Mouse (Mus musculus) granulocyte monocyte progenitor cell, adult 5-6 weeks (primary cell): Measurements from ENCODE around the gene Arpc4. TPM values are rescaled to one million over a fixed set of nuclear protein-coding genes. Genes with fewer than 3 reads are reported as not detected.

Experiments
- ATAC-seq: replicated peaks from 2 replicates; pipeline ENCODE4 v1.8.0; 2016; ENCODE audit warnings: mild to moderate bottlenecking, moderate TSS enrichment, inconsistent platforms; ENCODE audit not compliant: poor library complexity, severe bottlenecking
- total RNA-seq, 2 experiments: library from RNA; stranded (forward) in 1 of 2; stranded (reverse) in 1 of 2; fragments of 200-712, 200-1000 nt in 1 of 2; fragments of >200 nt in 1 of 2; fragmentation: Nextera tagmentation in 1 of 2; gene quantifications; 2 replicates each; pipeline ENCODE4 v1.2.3; 2014 to 2017

The Arpc4 gene
- total RNA-seq, 2 experiments from 2014 or later = 211 to 223 TPM

DNA sequence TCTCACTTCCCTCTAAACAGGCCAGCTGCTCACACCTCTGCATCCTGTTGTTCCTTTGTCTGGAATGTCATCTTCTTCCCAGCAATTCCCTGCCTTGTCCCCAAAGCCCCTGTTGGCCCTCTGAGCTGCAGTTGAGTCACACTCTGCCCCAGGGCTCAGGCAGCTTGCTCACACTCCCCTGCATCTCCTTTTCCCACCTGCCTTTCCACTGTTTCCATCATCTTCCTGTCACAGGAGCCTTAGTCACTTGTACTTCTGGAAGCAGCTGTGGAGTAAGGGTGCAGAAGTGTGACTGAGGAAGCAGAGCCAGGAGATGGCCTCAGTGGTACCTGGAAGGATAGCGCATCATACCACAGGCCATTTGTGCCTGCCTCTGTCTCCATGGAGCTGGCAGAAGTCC lies 15.7 kb upstream of the Arpc4 start:
- no peak for ATAC-seq

DNA sequence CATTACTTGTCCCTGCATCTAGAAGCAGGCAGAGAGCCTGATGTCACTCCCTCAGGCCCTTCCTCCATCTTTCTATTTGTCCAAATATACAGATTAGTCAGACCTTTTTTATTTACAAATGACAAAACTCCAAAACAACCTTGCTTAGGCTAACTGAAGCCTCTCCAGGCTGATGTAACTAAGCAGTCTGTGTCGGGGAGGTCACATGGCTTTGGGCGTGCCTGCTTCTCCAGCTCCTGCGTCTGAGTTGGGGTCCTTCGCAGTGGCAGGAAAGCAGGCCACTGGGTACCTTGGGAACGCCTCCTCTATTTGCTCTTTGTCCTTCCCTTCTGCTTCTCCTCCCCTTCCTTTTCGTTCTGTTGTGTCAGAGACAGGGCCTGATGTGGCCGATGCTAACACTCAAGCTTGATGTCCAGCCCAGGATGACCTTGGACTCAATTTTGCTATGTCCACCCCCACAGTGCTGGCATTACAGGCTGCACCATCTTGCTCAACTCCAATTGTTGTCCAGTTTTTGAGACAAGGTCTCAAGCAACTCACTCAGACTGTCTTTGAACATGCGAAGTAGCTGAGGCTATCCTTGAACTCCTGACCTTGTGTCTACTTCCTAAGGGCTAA lies 13.3 kb upstream of the Arpc4 start:
- no peak for ATAC-seq

DNA sequence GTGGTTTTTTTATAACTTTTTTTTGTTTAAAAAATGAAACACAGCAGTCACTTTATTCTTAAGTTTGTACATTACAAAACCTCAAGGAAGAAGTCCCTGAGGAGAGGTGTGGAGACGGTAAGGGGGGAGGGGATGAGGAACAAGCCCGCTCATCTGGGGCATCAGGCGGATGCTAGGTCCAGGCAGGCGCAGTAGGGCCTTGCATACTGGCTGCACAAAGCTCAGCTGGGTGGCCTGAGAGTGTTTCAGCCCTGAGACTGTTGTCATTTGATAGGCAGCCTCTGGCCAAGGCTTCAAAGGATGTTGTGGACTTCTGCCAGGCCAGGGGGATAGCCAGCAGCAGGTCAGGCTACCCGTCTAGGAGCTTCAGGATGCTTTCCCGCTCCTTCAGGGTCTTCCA lies 11.3 kb upstream of the Arpc4 start:
- no peak for ATAC-seq

DNA sequence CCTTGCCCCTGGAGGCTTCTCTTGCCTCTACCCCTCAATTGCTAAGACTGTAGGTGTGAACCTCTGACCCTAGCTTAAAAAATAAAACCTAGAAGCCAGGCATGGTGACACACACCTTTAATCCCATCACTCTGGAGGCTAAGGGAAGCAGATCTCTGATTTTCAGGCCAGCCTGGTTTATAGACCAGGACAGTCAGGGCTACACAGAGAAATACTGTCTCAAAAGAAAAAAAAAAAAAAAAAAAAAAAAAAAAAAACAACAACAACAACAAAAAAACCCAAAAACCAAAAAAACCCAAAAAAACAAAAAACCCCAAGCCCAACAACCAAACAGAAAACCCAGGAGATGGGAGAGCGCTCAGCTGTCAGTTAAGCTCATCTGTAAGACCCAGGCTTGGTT lies 10.3 kb upstream of the Arpc4 start:
- no peak for ATAC-seq

DNA sequence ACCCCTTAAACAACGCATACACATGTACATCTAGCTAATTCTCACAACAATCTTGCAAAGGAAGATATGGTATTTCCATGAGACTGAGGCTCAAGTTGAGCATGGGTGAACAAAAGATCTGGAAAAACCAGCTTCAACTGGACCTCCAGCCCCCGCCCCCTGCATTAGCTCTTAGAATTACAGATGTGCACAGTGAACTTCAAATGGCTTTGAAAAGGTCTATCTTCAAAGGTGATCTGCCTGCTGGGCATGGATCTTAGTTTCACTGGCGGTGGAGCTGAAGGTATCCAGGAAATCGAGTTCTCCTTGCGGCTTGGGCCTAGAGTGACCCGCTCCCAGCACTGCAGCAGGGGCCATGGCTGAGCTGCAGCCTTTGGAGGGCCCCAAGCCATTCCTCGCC lies 9.8 kb upstream of the Arpc4 start:
- no peak for ATAC-seq

DNA sequence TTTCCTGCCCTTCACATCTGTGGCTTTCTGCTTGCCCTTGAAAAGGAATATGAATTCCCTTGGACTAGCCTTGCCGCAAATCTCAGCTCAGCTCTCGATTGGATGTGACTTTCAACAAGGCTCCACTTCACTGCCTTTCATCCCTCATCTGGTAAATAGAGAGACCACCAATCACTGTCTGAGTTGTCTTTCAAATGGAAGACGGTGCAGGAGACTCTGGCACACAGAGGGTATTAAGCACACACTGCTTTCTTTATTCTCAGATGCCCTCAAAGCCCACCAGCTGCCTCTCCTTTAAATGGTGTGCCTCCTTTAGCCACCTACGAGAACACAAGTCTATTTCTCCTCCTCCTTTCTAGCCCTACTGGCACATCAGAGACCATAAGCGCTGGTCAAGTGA lies 9.3 kb upstream of the Arpc4 start:
- no peak for ATAC-seq

DNA sequence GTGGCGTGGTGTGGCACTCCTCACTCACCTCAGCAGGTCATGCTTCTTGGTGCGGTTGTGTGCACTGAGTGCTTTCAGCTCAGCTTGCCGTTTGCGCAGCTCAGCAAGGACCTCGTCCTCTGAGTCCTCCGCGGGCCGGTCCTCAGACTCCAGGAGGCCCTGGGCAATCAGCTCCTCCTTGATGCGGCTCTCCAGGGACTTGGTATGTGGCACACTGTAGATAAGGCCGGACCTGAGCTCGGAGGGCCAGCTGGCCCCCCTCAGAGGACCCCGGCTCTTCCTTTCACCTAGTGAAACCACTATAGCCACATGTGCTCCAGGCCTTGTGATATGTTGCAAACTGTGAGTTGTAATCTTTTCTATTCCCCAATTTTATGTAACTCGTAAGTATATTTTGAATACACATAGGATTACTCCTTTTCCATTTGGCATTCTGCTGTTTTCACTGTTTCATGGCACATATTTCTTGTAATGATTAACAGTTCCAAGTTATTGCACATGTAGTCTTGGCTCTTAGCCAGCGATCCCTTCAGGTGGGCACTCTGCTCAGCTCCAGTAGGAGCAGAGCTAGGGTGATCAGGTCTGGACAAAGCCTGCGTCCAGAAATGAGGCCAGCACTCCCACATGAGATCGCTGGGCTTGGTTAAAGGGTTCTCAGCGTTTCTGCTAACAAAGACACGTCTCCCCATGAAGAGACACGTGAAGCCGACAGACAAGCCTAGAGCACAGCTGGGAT lies 7.6 kb upstream of the Arpc4 start:
- no peak for ATAC-seq

DNA sequence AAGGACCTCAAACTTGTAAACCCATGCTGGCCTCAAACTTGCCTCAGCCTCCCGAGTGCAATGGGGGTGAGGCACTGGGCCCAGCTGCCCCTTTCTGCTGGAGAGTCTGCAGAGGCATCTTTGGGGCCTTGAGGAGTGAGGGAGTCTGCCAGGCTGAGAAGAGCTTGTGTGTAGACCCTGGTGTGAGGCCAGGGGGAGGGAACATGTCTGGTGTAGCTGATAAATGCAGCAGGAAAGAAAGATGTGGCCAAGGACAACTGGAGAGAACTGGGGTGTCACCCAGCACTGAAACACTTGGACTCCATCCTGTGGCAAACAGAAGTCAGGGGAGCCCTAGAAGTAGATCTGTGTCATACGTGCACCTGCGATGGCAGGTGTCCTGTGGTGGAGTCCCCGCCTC lies 4.4 kb upstream of the Arpc4 start:
- ATAC-seq = no peak

DNA sequence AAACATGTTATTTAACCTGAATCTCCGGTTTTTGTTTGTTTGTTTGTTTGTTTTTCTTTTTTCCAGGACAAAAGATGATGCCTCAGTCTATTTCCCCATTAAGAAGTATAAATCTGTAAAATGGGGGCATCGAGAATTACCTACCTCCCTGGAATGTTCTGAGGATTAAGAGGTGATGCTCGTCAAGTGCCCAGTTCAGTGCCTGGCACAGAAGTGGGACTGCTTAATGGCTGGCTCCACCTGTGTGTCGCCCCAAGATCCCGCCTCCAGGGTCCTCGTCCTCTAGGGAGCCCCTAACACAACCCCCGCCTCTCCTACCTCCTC lies 781 bp upstream of the Arpc4 start:
- ATAC-seq = no peak

DNA sequence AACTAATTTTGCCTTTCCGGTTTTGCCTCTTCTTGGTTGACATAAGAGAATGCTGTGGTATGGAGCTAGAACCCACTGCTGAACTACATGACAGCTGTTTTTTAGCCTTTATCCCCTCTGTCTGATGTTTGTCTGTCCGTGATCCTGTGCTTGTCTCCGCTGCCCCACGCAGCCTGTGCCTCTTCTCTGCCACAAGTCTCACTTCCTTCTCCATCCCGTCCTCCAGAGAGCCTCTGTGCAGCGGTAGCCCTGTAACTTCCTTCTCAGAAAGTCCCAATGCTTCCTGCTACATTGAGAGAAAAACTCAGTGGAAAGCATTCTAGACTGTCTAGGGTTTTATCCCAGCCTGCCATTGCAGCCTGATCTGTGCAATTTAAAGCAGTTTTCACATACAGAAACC lies 1.3 kb downstream of the Arpc4 start:
- peak; percentile 47 for ATAC-seq

DNA sequence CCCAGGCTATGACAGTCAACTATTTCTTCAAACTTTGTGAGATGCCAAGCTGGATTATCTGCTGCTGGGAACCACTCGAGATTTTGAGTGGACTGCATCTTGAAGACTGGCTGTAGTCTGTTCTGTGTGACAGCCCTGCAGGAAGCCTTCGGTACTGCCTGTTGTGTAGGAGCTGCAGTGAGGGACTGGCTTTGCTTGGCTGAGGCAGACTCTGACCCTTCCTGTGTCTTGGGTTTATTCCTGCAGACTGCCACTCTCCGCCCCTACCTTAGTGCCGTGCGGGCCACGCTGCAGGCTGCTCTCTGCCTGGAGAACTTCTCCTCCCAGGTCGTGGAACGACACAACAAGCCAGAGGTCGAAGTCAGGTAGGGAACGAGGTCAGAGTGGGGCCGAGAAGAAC lies 2.6 kb downstream of the Arpc4 start:
- ATAC-seq = no peak

DNA sequence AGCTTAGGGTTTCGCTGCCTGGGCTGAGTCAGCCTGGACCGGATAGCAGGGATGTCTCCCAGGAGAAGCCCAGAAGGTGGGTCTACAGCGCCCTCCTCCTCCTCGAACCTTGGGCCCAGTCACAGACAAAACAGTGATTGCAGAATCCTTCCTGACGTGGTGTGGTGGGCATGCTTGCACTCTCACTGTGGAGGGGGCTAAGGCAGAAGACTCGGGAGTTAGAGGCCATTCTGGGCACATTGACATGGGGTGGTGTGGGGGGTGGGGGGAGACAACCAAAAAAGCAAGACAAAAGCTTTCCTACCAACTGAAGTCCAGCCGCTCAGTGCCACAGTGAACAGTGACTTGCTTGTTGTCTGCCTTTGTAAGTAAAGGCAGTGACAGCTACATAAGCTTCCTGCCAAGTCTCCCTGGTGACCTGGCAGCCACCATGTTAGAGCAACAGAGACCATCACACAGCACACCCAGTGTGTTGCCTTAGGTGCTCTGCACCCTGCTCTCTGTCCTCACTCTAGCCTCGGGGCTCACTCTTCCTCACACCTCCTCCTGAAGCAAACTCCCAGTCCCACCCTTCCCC lies 6.5 kb downstream of the Arpc4 start:
- ATAC-seq = no peak

DNA sequence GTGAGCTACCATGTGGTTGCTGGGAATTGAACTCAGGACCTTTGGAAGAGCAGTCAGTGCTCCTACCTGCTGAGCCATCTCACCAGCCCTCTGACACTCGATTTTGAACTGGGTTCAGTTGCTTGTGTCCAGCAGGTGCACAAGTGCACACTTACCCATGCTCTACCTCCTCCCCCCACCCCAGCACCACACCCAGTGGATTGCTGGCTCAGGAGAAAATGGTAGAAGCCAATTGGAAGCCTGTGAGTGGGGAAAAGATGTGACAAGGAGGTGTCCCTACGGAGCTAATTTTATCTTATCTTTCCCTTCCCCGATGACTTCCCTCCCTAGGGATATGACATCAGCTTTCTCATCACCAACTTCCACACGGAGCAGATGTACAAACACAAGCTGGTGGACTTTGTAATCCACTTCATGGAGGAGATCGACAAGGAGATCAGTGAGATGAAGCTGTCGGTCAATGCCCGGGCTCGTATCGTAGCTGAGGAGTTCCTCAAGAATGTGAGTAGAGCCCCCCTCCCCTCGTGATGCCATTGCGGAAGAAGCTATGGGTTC lies 7.3 kb downstream of the Arpc4 start:
- no peak for ATAC-seq

DNA sequence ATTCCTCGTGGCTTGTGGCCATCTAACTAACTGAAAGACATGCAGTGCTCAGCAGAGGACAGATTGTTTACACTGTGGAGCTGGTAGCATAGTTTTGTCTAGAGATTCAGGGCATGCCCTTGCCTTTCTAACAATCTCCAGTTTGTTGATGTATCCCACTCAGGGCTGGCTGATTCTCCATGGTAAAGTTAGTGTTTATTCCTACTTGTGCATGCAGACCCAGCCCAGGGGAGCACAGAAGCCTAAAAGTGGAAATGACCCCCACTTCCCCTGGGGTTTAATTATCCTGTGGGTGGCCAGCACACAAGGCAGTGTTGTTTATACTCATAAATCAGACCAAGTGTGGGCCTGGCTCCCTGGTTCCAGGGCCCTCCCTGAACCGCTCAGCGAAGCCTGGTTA lies 8.1 kb downstream of the Arpc4 start:
- no peak for ATAC-seq

DNA sequence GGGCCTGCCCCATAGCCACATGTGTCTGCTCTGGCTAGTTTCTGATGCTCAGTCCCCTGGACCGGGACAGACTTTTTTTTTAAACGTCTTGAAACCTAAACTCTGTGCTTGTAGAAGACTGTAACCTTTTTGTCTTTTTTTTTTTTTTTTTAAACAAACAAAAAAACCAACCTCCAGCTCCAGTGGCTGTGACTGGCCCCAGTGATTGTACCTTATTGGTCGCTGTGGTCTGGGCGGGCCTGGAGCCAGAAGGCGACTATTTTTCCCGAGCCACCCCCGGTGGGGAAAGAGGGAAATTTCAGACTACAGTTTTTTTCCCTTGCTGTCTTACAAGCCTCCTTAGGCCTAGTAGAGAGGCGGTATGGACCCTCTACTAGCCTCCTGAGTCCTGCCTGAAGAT lies 11.0 kb downstream of the Arpc4 start, which contains the start of gene Ttll3:
Gene Ttll3 (plus strand): TSS at position 301 of the 400 bp plus-strand sequence.
- no peak for ATAC-seq

DNA sequence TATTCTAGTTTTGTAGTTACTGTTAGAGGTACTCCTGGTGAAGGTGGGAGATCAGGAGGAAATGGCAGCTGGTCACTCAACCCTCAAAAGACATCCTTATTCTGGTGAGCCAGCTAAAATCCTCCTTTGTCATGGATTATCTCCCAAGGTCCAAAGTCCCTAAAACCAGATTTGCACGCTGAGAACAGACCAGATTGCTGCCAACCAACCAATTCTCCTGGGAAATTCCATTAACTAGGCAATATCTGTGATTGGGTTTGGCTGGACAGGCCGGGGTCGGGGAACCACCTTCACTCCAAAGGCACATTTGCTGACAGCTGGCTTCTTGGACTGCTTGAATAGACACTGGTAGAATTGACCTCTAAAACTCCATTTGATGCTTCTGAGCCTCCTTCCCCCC lies 12.8 kb downstream of the Arpc4 start:
- no peak for ATAC-seq

DNA sequence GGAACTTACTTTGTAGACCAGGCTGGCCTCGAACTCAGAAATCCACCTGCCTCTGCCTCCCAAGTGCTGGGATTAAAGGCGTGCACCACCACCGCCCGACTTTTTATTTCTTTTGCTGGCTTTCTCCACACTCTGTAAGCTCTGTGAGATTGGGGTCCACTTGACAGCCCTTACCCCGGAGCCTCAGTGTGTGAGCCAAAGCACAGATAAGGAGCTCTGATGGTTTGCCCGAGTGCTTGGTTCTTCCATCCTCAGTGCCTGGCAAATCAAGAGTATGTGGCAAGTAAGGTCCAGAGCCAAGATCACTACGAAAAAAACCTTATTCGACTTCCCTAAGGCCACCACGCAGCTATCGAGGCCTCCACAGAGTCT lies 14.1 kb downstream of the Arpc4 start:
- no peak for ATAC-seq

DNA sequence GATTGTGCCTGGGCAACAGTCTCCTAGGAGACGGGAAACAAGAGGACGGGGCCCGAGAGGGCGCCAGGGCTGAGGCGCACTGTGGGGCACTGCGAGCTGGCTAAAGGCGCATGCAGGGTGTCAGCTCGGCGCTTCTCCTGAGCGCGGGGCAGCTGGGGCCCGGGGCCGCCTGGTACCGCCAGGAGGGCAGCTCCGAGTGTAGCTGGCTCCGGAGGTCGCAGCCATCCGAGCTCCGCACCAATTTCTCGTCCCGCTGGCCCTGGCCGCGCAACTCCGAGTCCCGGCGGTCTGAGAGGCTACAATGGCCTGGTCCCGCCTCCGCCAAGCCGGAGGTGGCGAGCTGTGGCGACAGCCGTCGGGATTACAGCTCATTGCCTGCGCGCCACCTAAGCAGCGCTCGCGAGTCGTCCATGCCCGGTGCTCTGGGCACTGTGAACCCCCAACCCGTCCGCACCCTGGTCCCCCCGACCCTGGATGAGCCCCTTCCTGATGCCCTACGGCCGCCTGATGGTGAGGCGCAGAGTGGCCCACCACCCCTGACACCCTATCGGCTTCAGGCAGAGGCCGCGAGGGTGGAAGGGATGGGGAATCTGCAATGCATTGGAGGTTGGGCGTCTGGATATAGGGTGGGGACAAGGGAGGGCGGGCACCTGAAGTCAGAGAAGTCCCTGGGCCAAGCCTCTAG lies 14.6 kb downstream of the Arpc4 start:
- ATAC-seq = peak; percentile 60

DNA sequence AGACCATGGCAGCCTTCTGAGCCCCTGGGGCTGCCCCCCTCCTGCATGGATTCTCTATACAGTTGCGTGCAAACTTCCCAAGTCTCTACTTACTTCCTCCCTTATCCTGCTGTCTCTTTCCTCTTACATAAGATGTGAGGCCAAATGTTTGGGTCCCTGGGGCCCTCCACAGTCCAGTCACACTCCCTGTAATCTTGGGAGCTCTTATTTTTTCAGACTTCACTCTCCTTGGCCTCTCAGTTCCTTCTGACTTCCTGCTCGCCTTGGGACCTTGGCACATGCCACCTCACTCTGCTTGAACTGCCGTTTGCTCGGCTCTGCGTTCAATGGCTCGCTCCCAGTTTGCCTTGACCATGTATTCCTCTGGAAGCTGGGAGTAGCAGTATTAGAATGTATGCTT lies 16.0 kb downstream of the Arpc4 start:
- no peak for ATAC-seq

DNA sequence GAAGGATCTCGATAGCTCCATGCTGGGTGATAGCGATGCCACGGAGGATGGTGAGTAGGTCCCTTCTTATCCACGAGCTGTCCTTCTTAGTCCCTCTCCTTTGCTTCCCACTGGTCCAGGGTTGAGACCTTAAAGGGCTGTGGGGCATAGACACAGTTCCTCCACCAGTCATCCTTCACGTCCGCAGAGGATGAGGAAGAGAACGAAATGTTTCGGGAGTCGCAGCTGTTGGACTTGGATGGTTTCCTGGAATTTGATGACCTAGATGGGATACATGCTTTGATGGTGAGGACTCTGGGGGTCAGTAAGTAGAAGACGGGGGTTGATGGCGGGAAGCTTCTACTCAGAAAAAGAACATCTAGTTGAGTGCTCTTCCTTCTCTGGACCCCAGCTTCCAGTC lies 16.9 kb downstream of the Arpc4 start:
- ATAC-seq = no peak

DNA sequence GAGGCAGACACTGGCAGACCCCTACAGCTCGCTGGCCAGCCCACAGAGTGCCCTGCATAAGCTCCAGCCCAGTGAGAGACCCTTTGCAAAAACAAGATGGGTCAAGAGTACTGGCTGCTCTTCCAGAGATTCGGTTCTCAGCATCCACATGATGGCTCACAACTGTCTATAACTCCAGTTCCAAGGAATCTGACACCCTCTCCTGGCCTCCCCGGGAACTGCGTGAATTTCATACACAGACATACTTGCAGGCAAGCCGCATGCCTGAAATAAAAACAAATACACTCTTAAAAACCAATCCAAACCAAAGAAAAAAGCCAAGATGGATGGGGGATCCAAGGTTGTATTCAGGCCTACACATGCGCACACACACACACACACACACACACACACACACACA lies 17.6 kb downstream of the Arpc4 start:
- no peak for ATAC-seq
